Mouse (Mus musculus) intestine, postnatal 0 days (tissue): Measurements from ENCODE around the gene Zfp212. TPM values are rescaled to one million over a fixed set of nuclear protein-coding genes. Genes with fewer than 3 reads are reported as not detected.

Experiments used
- ATAC-seq: fragments of 200-750 bp; cut with Nextera tagmentation; 2 replicates; pipeline ENCODE4 v1.8.0; 2017; ENCODE audit warnings: mild to moderate bottlenecking, moderate TSS enrichment, moderate library complexity
- H3K27ac ChIP-seq: fragments of 300-500 bp; sonication (generic); 2 replicates; pipeline ENCODE4 v1.5.1; 2014; ENCODE audit warnings: mild to moderate bottlenecking, low read depth, low read length, moderate library complexity
- H3K27me3 ChIP-seq: fragments of 300-500 bp; sonication (generic); replicated peaks from 2 replicates; pipeline ENCODE4 v1.6.1; 2014; ENCODE audit warnings: low read length, mixed read lengths; ENCODE audit not compliant: control insufficient read depth, insufficient read depth
- H3K36me3 ChIP-seq: fragments of 300-500 bp; sonication (generic); 2 replicates; pipeline ENCODE4 v1.6.1; 2014; ENCODE audit warnings: mild to moderate bottlenecking, moderate library complexity; ENCODE audit not compliant: control insufficient read depth, insufficient read depth
- H3K4me1 ChIP-seq: fragments of 300-500 bp; sonication (generic); replicated peaks from 2 replicates; pipeline ENCODE4 v1.6.1; 2014; ENCODE audit warnings: antibody characterized with exemption, low read length, mixed read lengths; ENCODE audit not compliant: control insufficient read depth, insufficient read depth
- H3K4me2 ChIP-seq: fragments of 300-500 bp; sonication (generic); replicated peaks from 2 replicates; pipeline ENCODE4 v1.6.1; 2014; ENCODE audit warnings: low read depth, mild to moderate bottlenecking, moderate library complexity
- H3K4me3 ChIP-seq: fragments of 300-500 bp; sonication (generic); 2 replicates; pipeline ENCODE4 v1.5.1; 2014; ENCODE audit warnings: low read depth, low read length
- H3K9ac ChIP-seq: fragments of 300-500 bp; sonication (generic); 2 replicates; pipeline ENCODE4 v1.6.1; 2014; ENCODE audit warnings: mild to moderate bottlenecking, low read depth, low read length
- H3K9me3 ChIP-seq: fragments of 300-500 bp; sonication (generic); 2 replicates; pipeline ENCODE4 v1.6.1; 2016; ENCODE audit warnings: mixed run types; ENCODE audit not compliant: control insufficient read depth
- CTCF ChIP-seq: sonication (generic); IDR thresholded peaks from 2 replicates; pipeline ENCODE4 v1.5.1; 2016; ENCODE audit warnings: low read depth, mild to moderate bottlenecking, control low read depth, antibody characterized with exemption, moderate library complexity
- WGBS: fragments of 180-500 bp; shearing (Covaris S2); extraction: QIAGEN DNeasy Blood & Tissue Kit; methylation state at CpG from one replicate; pipeline ENCODE4 v1.1.7; 2014; 5-methylcytosine and 5-hydroxymethylcytosine counted together
- polyA plus RNA-seq: library from polyadenylated mRNA; unstranded; fragments of >200 nt; fragmentation: Nextera tagmentation; extraction: Ambion mirVana; gene quantifications from 2 replicates; pipeline ENCODE4 v1.2.1, GENCODE M21; 2015

Zfp212 gene
- 7.5 and 8.8 TPM in 2 replicates for polyA plus RNA-seq

DNA sequence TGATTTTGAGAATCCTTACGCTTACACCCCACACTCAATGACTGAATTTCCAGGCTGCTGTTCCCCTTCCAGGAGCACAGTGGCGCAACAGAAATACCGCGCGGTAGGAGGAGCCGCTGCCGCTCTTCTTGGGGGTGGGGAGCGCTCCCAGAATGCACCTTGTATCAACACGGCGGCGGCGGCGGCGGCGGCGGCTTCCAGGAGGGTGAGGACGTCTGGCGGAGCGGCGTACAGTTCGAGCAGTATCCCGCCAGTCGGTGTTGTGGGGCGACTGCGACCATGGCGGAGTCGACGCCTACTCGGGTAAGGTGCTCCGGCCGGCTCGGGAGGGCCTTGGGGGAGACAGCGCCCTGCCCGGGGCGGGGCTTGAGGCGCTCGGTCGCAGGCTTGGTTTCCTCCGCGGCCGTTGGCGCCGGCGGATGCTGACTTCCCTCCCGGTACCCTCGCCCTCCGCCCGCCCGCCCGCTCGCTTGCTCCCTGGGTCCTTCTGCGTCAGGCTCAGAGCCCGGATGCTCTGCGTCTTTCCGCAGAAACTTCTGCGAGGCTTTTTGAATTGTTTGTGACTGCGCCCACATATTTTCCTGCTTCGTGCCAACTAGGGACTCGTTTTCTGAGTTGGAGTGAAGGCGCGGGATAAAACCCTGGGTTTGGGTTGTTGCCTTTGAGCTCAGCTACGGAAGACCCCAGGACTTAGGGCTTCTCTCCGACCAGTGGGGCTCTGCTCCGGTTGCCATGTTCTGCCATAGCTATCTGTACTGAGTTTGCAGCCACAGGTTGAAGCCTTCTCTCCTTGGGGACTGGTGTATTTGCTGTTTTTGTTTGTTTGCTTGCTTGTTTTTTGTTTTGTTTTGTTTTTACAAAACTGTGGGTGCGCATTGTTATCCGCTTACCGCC, at the start of gene Zfp212:
Gene Zfp212 (plus strand): TSS at position 30 of the 894 bp plus-strand sequence.
- H3K36me3 ChIP-seq: no peaks in the 10 kb centered on the region
- peak within 1 kb of the TSS; percentile 86 for H3K4me3 ChIP-seq
- no peaks in the 10 kb centered on the region for H3K9me3 ChIP-seq
- peak; percentile 86 for ATAC-seq
- peak within 1 kb of the TSS; percentile 78 for H3K4me2 ChIP-seq
- peak within 1 kb of the TSS; percentile 97 for H3K27ac ChIP-seq
- TF ChIP-seq CTCF: peak; percentile 81
- H3K27me3 ChIP-seq: no peaks in the 10 kb centered on the region
- no peaks in the 10 kb centered on the region; the same call in 1 of the 2 replicates for H3K4me1 ChIP-seq
- peak within 1 kb of the TSS; percentile 81 for H3K9ac ChIP-seq
- under 1% methylated on average over 67 of the region's 67 CpGs for WGBS

GRCm38 (mm10) chr6:47872266-47872665, 48.0 kb upstream of the Zfp212 start:
- WGBS: 88% methylated on average over 5 of the region's 5 CpGs
- no peak for ATAC-seq
- no peaks in the 10 kb centered on the region for H3K27me3 ChIP-seq
- no peak for TF ChIP-seq CTCF
- H3K9me3 ChIP-seq: no peaks in the 10 kb centered on the region
- no peaks in the 10 kb centered on the region for H3K4me1 ChIP-seq
- no peak overlapping the region for H3K27ac ChIP-seq
- H3K4me2 ChIP-seq: no peak overlapping the region
- H3K36me3 ChIP-seq: peaks cover 17% of the 10 kb centered on the region
- H3K9ac ChIP-seq: no peak overlapping the region
- no peak overlapping the region for H3K4me3 ChIP-seq

DNA sequence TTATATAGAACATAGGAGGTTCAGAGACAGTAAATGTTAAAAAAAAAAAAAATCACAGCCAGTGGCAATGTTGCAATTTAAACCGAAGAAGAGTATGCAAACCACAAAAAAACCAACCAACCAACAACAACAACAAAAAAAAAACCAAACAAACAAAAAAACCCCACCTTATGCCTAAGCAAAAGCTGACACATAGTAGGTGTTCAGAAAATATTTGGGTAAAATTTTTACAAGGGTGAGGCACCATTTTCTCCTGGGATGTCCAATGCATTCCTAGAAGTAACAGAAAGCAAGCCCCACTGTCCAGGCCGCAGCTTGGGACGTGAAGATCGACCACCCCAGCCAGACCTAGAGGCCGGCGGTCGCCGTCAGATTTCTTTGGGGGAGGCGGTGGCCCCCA, 43.2 kb upstream of the Zfp212 start, which contains the start of gene Zfp282:
Gene Zfp282 (plus strand): TSS at position 147 of the 400 bp plus-strand sequence.
- Histone ChIP-seq H3K36me3 (0 out of 2 replicates have a peak, but pooled peaks cover 19% of the 10 kb centered on the region), H3K4me1 (peaks cover 8% of the 10 kb centered on the region; the same call in 1 of the 2 replicates), H3K27ac (peak within 1 kb of the TSS; percentile 95), H3K4me3 (peak within 1 kb of the TSS; percentile 93), H3K27me3 (no peaks in the 10 kb centered on the region), H3K9me3 (no peaks in the 10 kb centered on the region), H3K9ac (peak within 1 kb of the TSS; percentile 89), H3K4me2 (peak within 1 kb of the TSS; percentile 81)
- TF ChIP-seq CTCF: no peak
- WGBS: 5% methylated on average over 9 of the region's 9 CpGs
- no peak for ATAC-seq

GRCm38 (mm10) chr6:47877461-47878132, 42.7 kb upstream of the Zfp212 start:
- ATAC-seq: peak; percentile 96
- peak overlapping the region; percentile 93 for H3K4me3 ChIP-seq
- TF ChIP-seq CTCF: peak; percentile 86
- peak overlapping the region; percentile 81 for H3K4me2 ChIP-seq
- H3K36me3 ChIP-seq: peaks cover 22% of the 10 kb centered on the region; the same call in 1 of the 2 replicates
- peaks cover 8% of the 10 kb centered on the region; the same call in 1 of the 2 replicates for H3K4me1 ChIP-seq
- under 1% methylated on average over 48 of the region's 71 CpGs for whole genome bisulfite sequencing
- peak overlapping the region; percentile 95 for H3K27ac ChIP-seq
- peak overlapping the region; percentile 89 for H3K9ac ChIP-seq
- H3K27me3 ChIP-seq: no peaks in the 10 kb centered on the region
- no peaks in the 10 kb centered on the region for H3K9me3 ChIP-seq

DNA sequence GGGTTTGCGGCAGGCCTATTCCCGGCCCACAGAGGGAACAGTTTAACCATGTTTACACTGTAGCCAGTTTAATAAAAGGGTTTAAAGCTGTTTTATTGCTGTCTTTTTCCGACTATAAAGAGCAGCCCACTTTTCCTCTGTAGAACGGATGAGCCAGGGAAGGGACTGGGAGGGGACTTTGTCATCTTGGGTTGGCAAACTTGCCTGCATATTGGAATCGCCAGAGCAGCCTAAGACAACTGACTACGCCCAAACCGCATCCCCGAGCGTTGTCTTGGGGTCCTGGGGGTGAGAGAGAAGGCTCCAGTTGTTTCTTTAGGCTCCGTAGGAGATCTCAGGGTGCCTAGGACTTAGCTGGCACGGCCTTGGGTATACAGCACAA, 42.2 kb upstream of the Zfp212 start:
- WGBS: under 1% methylated on average over 11 of the region's 11 CpGs
- ATAC-seq: no peak
- no peak for TF ChIP-seq CTCF

DNA sequence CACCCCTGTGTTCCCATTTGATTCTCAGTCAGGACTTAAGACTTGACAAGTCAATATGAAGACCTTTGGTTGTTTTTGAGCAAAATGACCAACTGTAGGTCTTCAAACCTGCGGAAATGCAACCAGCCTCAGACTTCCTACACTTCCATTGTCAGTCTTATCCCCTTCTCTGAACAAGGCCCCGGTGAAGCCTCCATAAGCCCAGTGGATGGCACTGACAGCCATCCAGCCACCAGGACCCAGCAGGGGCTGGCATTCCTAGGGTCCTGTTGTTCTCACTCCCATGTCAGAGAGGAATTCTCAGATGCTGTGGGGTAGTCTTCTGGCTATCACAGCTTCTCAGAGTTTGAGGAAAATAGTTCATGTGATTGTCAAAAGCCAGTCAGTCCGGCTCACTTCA, 41.7 kb upstream of the Zfp212 start:
- Histone ChIP-seq H3K9me3 (no peaks in the 10 kb centered on the region), H3K27me3 (no peaks in the 10 kb centered on the region), H3K9ac (peak overlapping the region; percentile 89), H3K4me3 (peak overlapping the region; percentile 93), H3K36me3 (peaks cover 32% of the 10 kb centered on the region), H3K4me2 (peak overlapping the region; percentile 81), H3K27ac (peak overlapping the region; percentile 95; the same call in 1 of the 2 replicates), H3K4me1 (peaks cover 8% of the 10 kb centered on the region; the same call in 1 of the 2 replicates)
- WGBS: 37% methylated on average over 3 of the region's 3 CpGs
- no peak for ATAC-seq
- no peak for TF ChIP-seq CTCF

More for the DNA sequence above, 42.2 kb upstream of the Zfp212 start:
- Histone ChIP-seq H3K4me2 (peak overlapping the region; percentile 81), H3K4me1 (peaks cover 8% of the 10 kb centered on the region; the same call in 1 of the 2 replicates), H3K4me3 (peak overlapping the region; percentile 93), H3K9ac (peak overlapping the region; percentile 89), H3K9me3 (no peaks in the 10 kb centered on the region), H3K27ac (peak overlapping the region; percentile 95), H3K36me3 (peaks cover 28% of the 10 kb centered on the region), H3K27me3 (no peaks in the 10 kb centered on the region)
